Mouse (Mus musculus) induced T-regulatory cell, adult 2 months (primary cell): ENCODE data around the gene Olfr697.
A peak's percentile ranks its signal among the peaks of the same experiment; 100 is the strongest.
"Not testable (repeated sequence)": the region's sequence is repeated elsewhere in the genome, so short reads cannot be mapped to it uniquely, and the experiment has no call there.

Experiments used
- DNase-seq: peaks from one replicate; pipeline ENCODE4 v3.0.0-alpha.2; 2012; ENCODE audit warnings: low read depth

Olfr697 gene

GRCm38 (mm10) chr7:106742343-106742742 lies at the start of gene Olfr697:
TSS of gene Olfr697 (minus strand) at chr7:106742443.
- DNase-seq, result no peak

GRCm38 (mm10) chr7:106788330-106788729 lies 46.1 kb upstream of the Olfr697 start:
- DNase-seq, result peak; percentile 28

GRCm38 (mm10) chr7:106761008-106761407 lies 18.8 kb upstream of the Olfr697 start:
- DNase-seq, result not testable (repeated sequence)

- DNase-seq, result no peak
Observed at GRCm38 (mm10) chr7:106758800-106759199, 16.6 kb upstream of the Olfr697 start.

- DNase-seq, result no peak
Observed at GRCm38 (mm10) chr7:106755297-106755696, 13.1 kb upstream of the Olfr697 start, which contains the start of gene Olfr698. TSS of gene Olfr698 (minus strand) at chr7:106755397.

GRCm38 (mm10) chr7:106745811-106746210 lies 3.6 kb upstream of the Olfr697 start:
- DNase-seq, result no peak

- no peak for DNase-seq
Observed at GRCm38 (mm10) chr7:106737028-106737427, 5.2 kb downstream of the Olfr697 start.

- DNase-seq, result no peak
Observed at GRCm38 (mm10) chr7:106733717-106734116, 8.5 kb downstream of the Olfr697 start.

- DNase-seq, result not testable (repeated sequence)
Observed at GRCm38 (mm10) chr7:106725654-106726053, 16.6 kb downstream of the Olfr697 start.

GRCm38 (mm10) chr7:106716296-106716695 lies 25.9 kb downstream of the Olfr697 start, which contains the start of gene Olfr695:
TSS of gene Olfr695 (minus strand) at chr7:106716396.
- DNase-seq, result no peak

GRCm38 (mm10) chr7:106711463-106711862 lies 30.8 kb downstream of the Olfr697 start:
- DNase-seq, result no peak

GRCm38 (mm10) chr7:106707705-106708104 lies 34.5 kb downstream of the Olfr697 start:
- DNase-seq, result not testable (repeated sequence)

GRCm38 (mm10) chr7:106696891-106697290 lies 45.4 kb downstream of the Olfr697 start:
- DNase-seq, result no peak

GRCm38 (mm10) chr7:106692976-106693375 lies 49.3 kb downstream of the Olfr697 start:
- DNase-seq, result no peak

- no peak for DNase-seq
Observed at GRCm38 (mm10) chr7:106691714-106692113, 50.5 kb downstream of the Olfr697 start, which contains the start of gene Olfr694. TSS of gene Olfr694 (minus strand) at chr7:106691814.
